8 mouse cellular contexts compared by ENCODE assay signal in the genomic region with DNA sequence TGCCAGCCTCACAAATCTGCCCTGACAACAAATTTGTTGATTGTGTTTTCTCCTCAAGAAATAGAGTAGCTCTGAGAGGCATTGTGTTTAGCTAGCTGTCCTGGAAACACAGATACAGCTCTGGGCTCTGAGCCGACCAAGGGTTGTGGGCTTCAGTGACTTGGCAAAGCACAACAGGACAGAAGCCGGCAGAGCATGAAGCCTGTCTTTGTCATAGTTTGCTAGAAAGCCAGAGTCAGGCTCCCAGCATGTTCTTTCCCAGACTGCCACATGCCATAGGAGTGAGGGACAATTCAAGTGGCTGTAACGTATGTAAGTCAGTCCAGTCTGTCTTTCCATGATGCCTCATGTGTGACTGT.
DNase-seq lines count a peak whose midpoint lies in the region; ATAC-seq and TF ChIP-seq lines count a peak whose summit lies in the region.

No protein-coding gene starts in this region.

- H3K9ac ChIP-seq in hindbrain, embryonic 16.5 days (ENCODE audit: low read depth, low read length), result no peak overlapping the region
- H3K9ac ChIP-seq in neural tube, embryonic 14.5 days (replicated peaks; ENCODE audit: low read depth, low read length), result no peak overlapping the region
- no peak overlapping the region for H3K9ac ChIP-seq in intestine, postnatal 0 days (ENCODE audit: low read depth, low read length)

- peak; percentile 38 to 52 for DNase-seq in left cerebral cortex, postnatal 10 days (ENCODE audit: extremely low spot score in 1 of 2, low spot score in 2 of 2)
- no peak for DNase-seq in left cerebral cortex, adult 11 months (ENCODE audit: low spot score)
- DNase-seq in brain, adult 2 months (ENCODE audit: low read depth, low spot score), result peak; percentile 81
- DNase-seq in spleen, postnatal 14 days (ENCODE audit: low spot score in 2 of 2), result no peak

- no peaks in the 10 kb centered on the region for H3K27me3 ChIP-seq in hindbrain, embryonic 16.5 days (replicated peaks; ENCODE audit: control insufficient read depth, insufficient read depth, low read length)
- no peaks in the 10 kb centered on the region for H3K27me3 ChIP-seq in neural tube, embryonic 14.5 days (ENCODE audit: control insufficient read depth, insufficient read depth, low read length)
- no peaks in the 10 kb centered on the region for H3K27me3 ChIP-seq in intestine, postnatal 0 days (replicated peaks; ENCODE audit: control insufficient read depth, insufficient read depth, low read length)

- no peak overlapping the region for H3K4me2 ChIP-seq in hindbrain, embryonic 16.5 days (ENCODE audit: low read length)
- H3K4me2 ChIP-seq in neural tube, embryonic 14.5 days (ENCODE audit: low read depth, low read length), result no peak overlapping the region
- H3K4me2 ChIP-seq in intestine, postnatal 0 days (replicated peaks; ENCODE audit: low read depth), result no peak overlapping the region

- no peak for TF ChIP-seq POLR2A in embryonic fibroblast, embryonic 13.5 days (IDR thresholded peaks at IDR 0.05; ENCODE audit: low read depth, low read length)

- TF ChIP-seq CTCF in embryonic fibroblast, embryonic 13.5 days (IDR thresholded peaks at IDR 0.05; ENCODE audit: borderline replicate concordance, insufficient read depth, low read length), result no peak
- TF ChIP-seq CTCF in intestine, postnatal 0 days (IDR thresholded peaks at IDR 0.05; ENCODE audit: low read depth), result no peak

- ATAC-seq in hindbrain, embryonic 16.5 days, result peak; percentile 92
- ATAC-seq in neural tube, embryonic 14.5 days (ENCODE audit: low read depth), result peak; percentile 80; the same call in 1 of the 2 replicates
- no peak for ATAC-seq in intestine, postnatal 0 days

- peak overlapping the region; percentile 76 for H3K27ac ChIP-seq in embryonic fibroblast, embryonic 13.5 days (ENCODE audit: insufficient read depth, low read length)
- peak overlapping the region; percentile 58 for H3K27ac ChIP-seq in hindbrain, embryonic 16.5 days (ENCODE audit: low read depth, low read length)
- no peak overlapping the region for H3K27ac ChIP-seq in neural tube, embryonic 14.5 days (ENCODE audit: low read depth, low read length)
- no peak overlapping the region for H3K27ac ChIP-seq in intestine, postnatal 0 days (ENCODE audit: low read depth, low read length)

- no peaks in the 10 kb centered on the region for H3K9me3 ChIP-seq in hindbrain, embryonic 16.5 days (ENCODE audit: control insufficient read depth, low read length)
- no peaks in the 10 kb centered on the region for H3K9me3 ChIP-seq in neural tube, embryonic 14.5 days (ENCODE audit: control insufficient read depth, low read length)
- no peaks in the 10 kb centered on the region for H3K9me3 ChIP-seq in intestine, postnatal 0 days (ENCODE audit: control insufficient read depth)

- peaks cover 21% of the 10 kb centered on the region for H3K4me1 ChIP-seq in embryonic fibroblast, embryonic 13.5 days (ENCODE audit: control insufficient read depth, insufficient read depth, low read length)
- H3K4me1 ChIP-seq in hindbrain, embryonic 16.5 days (ENCODE audit: control insufficient read depth, insufficient read depth, low read depth, low read length), result peaks cover 5% of the 10 kb centered on the region; the same call in 1 of the 2 replicates
- no peaks in the 10 kb centered on the region; the same call in 1 of the 2 replicates for H3K4me1 ChIP-seq in neural tube, embryonic 14.5 days (ENCODE audit: control insufficient read depth, insufficient read depth, low read length)
- no peaks in the 10 kb centered on the region; the same call in 1 of the 2 replicates for H3K4me1 ChIP-seq in intestine, postnatal 0 days (replicated peaks; ENCODE audit: control insufficient read depth, insufficient read depth, low read length)

- intact Hi-C loops in left cerebral cortex, postnatal 10 days (cut with DNase I), result loop anchor here (10.0 kb wide), 1 partner anchor 930 kb away; a partner anchor contains a TSS

- no peaks in the 10 kb centered on the region for H3K36me3 ChIP-seq in hindbrain, embryonic 16.5 days (ENCODE audit: control insufficient read depth, insufficient read depth, low read length)
- no peaks in the 10 kb centered on the region for H3K36me3 ChIP-seq in neural tube, embryonic 14.5 days (ENCODE audit: control insufficient read depth, insufficient read depth, low read length)
- no peaks in the 10 kb centered on the region for H3K36me3 ChIP-seq in intestine, postnatal 0 days (ENCODE audit: control insufficient read depth, insufficient read depth)

- H3K4me3 ChIP-seq in embryonic fibroblast, embryonic 13.5 days (ENCODE audit: insufficient read depth, low read length), result no peak overlapping the region
- H3K4me3 ChIP-seq in hindbrain, embryonic 16.5 days (ENCODE audit: low read length), result no peak overlapping the region
- H3K4me3 ChIP-seq in neural tube, embryonic 14.5 days (ENCODE audit: low read depth, low read length), result no peak overlapping the region
- H3K4me3 ChIP-seq in intestine, postnatal 0 days (ENCODE audit: low read depth, low read length), result no peak overlapping the region

- WGBS in hindbrain, embryonic 16.5 days, result 30% methylated on average over 3 of the region's 3 CpGs
- WGBS in neural tube, embryonic 14.5 days, result 46% methylated on average over 3 of the region's 3 CpGs
- WGBS in intestine, postnatal 0 days, result 89% methylated on average over 3 of the region's 3 CpGs

Comparison
In these comparisons a context has a peak if more than half of its experiments do, and no peak if none do; other contexts are left out.
1. DNase-seq: peak in left cerebral cortex, postnatal 10 days (2 of 2) and brain, adult 2 months (single experiment); none in left cerebral cortex, adult 11 months (single experiment) and spleen, postnatal 14 days (0 of 2).
2. H3K27ac ChIP-seq: peak in embryonic fibroblast, embryonic 13.5 days (single experiment) and hindbrain, embryonic 16.5 days (single experiment); none in neural tube, embryonic 14.5 days (single experiment) and intestine, postnatal 0 days (single experiment).